Mouse (Mus musculus): ENCODE results near the gene Saal1. TPM values are rescaled to one million over a fixed set of nuclear protein-coding genes. Genes with fewer than 3 reads are reported as not detected.
"Not testable (repeated sequence)": the region's sequence is repeated elsewhere in the genome, so short reads cannot be mapped to it uniquely, and the experiment has no call there.

Gene Saal1
- 10 to 100 TPM; 14.6 to 14.8 TPM for total RNA-seq (2021)

- peak; percentile 92 for DNase-seq
- intact Hi-C loops (cut with DNase I), result no loop called here
Observed at GRCm38 (mm10) chr7:46710390-46710844, at the start of gene Saal1. Gene Saal1 (minus strand): TSS chr7:46710680.

GRCm38 (mm10) chr7:46751490-46751889 is 41.0 kb upstream of the Saal1 start, which contains the start of gene Saa2:
Gene Saa2 (plus strand): TSS chr7:46751790.
- no peak for DNase-seq
- intact Hi-C loops (cut with DNase I), result no loop called here

- intact Hi-C loops (cut with DNase I), result no loop called here
Observed at GRCm38 (mm10) chr7:46748459-46748858, 38.0 kb upstream of the Saal1 start.

GRCm38 (mm10) chr7:46746381-46746780 is 35.9 kb upstream of the Saal1 start:
- intact Hi-C loops (cut with DNase I), result no loop called here
- no peak for DNase-seq

More at GRCm38 (mm10) chr7:46748459-46748858, 38.0 kb upstream of the Saal1 start:
- DNase-seq, result no peak

GRCm38 (mm10) chr7:46745816-46746215 is 35.3 kb upstream of the Saal1 start:
- intact Hi-C loops (cut with DNase I), result no loop called here

GRCm38 (mm10) chr7:46742880-46743279 is 32.4 kb upstream of the Saal1 start, which contains the start of gene Saa1:
Gene Saa1 (minus strand): TSS chr7:46742980.
- intact Hi-C loops (cut with DNase I); DNase-seq: not testable (repeated sequence)

More at GRCm38 (mm10) chr7:46745816-46746215, 35.3 kb upstream of the Saal1 start:
- no peak for DNase-seq

- DNase-seq; intact Hi-C loops (cut with DNase I): not testable (repeated sequence)
Observed at GRCm38 (mm10) chr7:46740041-46740440, 29.6 kb upstream of the Saal1 start.

- DNase-seq, result no peak
- intact Hi-C loops (cut with DNase I), result no loop called here
Observed at GRCm38 (mm10) chr7:46738561-46739460, 28.3 kb upstream of the Saal1 start.

- intact Hi-C loops (cut with DNase I), result no loop called here
- no peak for DNase-seq
Observed at GRCm38 (mm10) chr7:46734983-46735382, 24.5 kb upstream of the Saal1 start.

GRCm38 (mm10) chr7:46732458-46732857 is 22.0 kb upstream of the Saal1 start, which contains the start of gene Saa4:
Gene Saa4 (minus strand): TSS chr7:46732603.
- DNase-seq, result no peak
- intact Hi-C loops (cut with DNase I), result no loop called here

GRCm38 (mm10) chr7:46727584-46727983 is 17.1 kb upstream of the Saal1 start:
- intact Hi-C loops (cut with DNase I), result no loop called here
- no peak for DNase-seq

- intact Hi-C loops (cut with DNase I), result no loop called here
- no peak for DNase-seq
Observed at GRCm38 (mm10) chr7:46724396-46724795, 13.9 kb upstream of the Saal1 start.

- intact Hi-C loops (cut with DNase I), result no loop called here
- DNase-seq, result no peak
Observed at GRCm38 (mm10) chr7:46723849-46724248, 13.4 kb upstream of the Saal1 start.

GRCm38 (mm10) chr7:46723354-46723753 is 12.9 kb upstream of the Saal1 start:
- no peak for DNase-seq
- intact Hi-C loops (cut with DNase I), result no loop called here

GRCm38 (mm10) chr7:46720460-46720859 is 10.0 kb upstream of the Saal1 start:
- intact Hi-C loops (cut with DNase I), result no loop called here
- DNase-seq, result peak; percentile 51

GRCm38 (mm10) chr7:46719526-46719925 is 9.0 kb upstream of the Saal1 start:
- intact Hi-C loops (cut with DNase I), result loop anchor here (5.0 kb wide), 1 partner anchor 53 kb away; no protein-coding TSS in a partner anchor
- no peak for DNase-seq

- peak; percentile 76 for DNase-seq
- intact Hi-C loops (cut with DNase I), result loop anchor here (5.0 kb wide), 1 partner anchor 54 kb away; no protein-coding TSS in a partner anchor
Observed at GRCm38 (mm10) chr7:46718591-46719270, 8.3 kb upstream of the Saal1 start.

GRCm38 (mm10) chr7:46716897-46717296 is 6.4 kb upstream of the Saal1 start:
- intact Hi-C loops (cut with DNase I), result loop anchor here (5.0 kb wide), 1 partner anchor 55 kb away; no protein-coding TSS in a partner anchor

GRCm38 (mm10) chr7:46715600-46715999 is 5.1 kb upstream of the Saal1 start, which contains the start of gene Saa3:
Gene Saa3 (minus strand): TSS chr7:46715700.
- intact Hi-C loops (cut with DNase I), result loop anchor here (5.0 kb wide), 1 partner anchor 57 kb away; no protein-coding TSS in a partner anchor
- DNase-seq, result no peak

More at GRCm38 (mm10) chr7:46716897-46717296, 6.4 kb upstream of the Saal1 start:
- no peak for DNase-seq

GRCm38 (mm10) chr7:46714518-46714917 is 4.0 kb upstream of the Saal1 start:
- DNase-seq, result peak; percentile 73
- intact Hi-C loops (cut with DNase I), result no loop called here

- intact Hi-C loops (cut with DNase I), result no loop called here
- no peak for DNase-seq
Observed at GRCm38 (mm10) chr7:46712250-46712649, 1.8 kb upstream of the Saal1 start.
